Mouse (Mus musculus): ENCODE results near the gene Spag8. TPM values are rescaled to one million over a fixed set of nuclear protein-coding genes. Genes with fewer than 3 reads are reported as not detected.

Gene Spag8
- 1 to 10 TPM; 1.4 to 1.5 TPM for total RNA-seq (2021)

- DNase-seq (ENCODE audit: extremely low spot score in 1 of 2, low spot score in 1 of 2) = peak in 1 of 2 experiments; percentile 27
These were observed at the start of gene Spag8 for GRCm38 (mm10) chr4:43653161-43654015. Gene Spag8 (minus strand): TSS chr4:43653594.

GRCm38 (mm10) chr4:43700707-43701106, 47.3 kb upstream of the Spag8 start, which contains the start of gene Olfr70:
Gene Olfr70 (minus strand): TSS chr4:43700807.
- no peak for DNase-seq (ENCODE audit: extremely low spot score in 1 of 2, low spot score in 1 of 2)

- no peak for DNase-seq (ENCODE audit: extremely low spot score in 1 of 2, low spot score in 1 of 2)
These were observed 43.2 kb upstream of the Spag8 start for GRCm38 (mm10) chr4:43696561-43696960.

GRCm38 (mm10) chr4:43695249-43695671, 41.9 kb upstream of the Spag8 start:
- no peak for DNase-seq (ENCODE audit: extremely low spot score in 1 of 2, low spot score in 1 of 2)

- DNase-seq (ENCODE audit: extremely low spot score in 1 of 2, low spot score in 1 of 2) = no peak
These were observed 41.2 kb upstream of the Spag8 start for GRCm38 (mm10) chr4:43694439-43695248.

- no peak for DNase-seq (ENCODE audit: extremely low spot score in 1 of 2, low spot score in 1 of 2)
These were observed 40.4 kb upstream of the Spag8 start for GRCm38 (mm10) chr4:43693806-43694241.

- DNase-seq (ENCODE audit: extremely low spot score in 1 of 2, low spot score in 1 of 2) = no peak
These were observed 37.6 kb upstream of the Spag8 start for GRCm38 (mm10) chr4:43691026-43691425.

GRCm38 (mm10) chr4:43690021-43690420, 36.6 kb upstream of the Spag8 start:
- DNase-seq (ENCODE audit: extremely low spot score in 1 of 2, low spot score in 1 of 2) = no peak

- no peak for DNase-seq (ENCODE audit: extremely low spot score in 1 of 2, low spot score in 1 of 2)
These were observed 26.1 kb upstream of the Spag8 start for GRCm38 (mm10) chr4:43679416-43680043.

GRCm38 (mm10) chr4:43678541-43678940, 25.1 kb upstream of the Spag8 start:
- no peak for DNase-seq (ENCODE audit: extremely low spot score in 1 of 2, low spot score in 1 of 2)

GRCm38 (mm10) chr4:43675608-43676007, 22.2 kb upstream of the Spag8 start:
- no peak for DNase-seq (ENCODE audit: extremely low spot score in 1 of 2, low spot score in 1 of 2)

- no peak for DNase-seq (ENCODE audit: extremely low spot score in 1 of 2, low spot score in 1 of 2)
These were observed 21.6 kb upstream of the Spag8 start for GRCm38 (mm10) chr4:43674974-43675373.

- DNase-seq (ENCODE audit: extremely low spot score in 1 of 2, low spot score in 1 of 2) = no peak
These were observed 20.3 kb upstream of the Spag8 start for GRCm38 (mm10) chr4:43673703-43674102.

GRCm38 (mm10) chr4:43672070-43672469, 18.7 kb upstream of the Spag8 start:
- peak; percentile 78 to 99 for DNase-seq (ENCODE audit: extremely low spot score in 1 of 2, low spot score in 1 of 2)

- DNase-seq (ENCODE audit: extremely low spot score in 1 of 2, low spot score in 1 of 2) = peak in 1 of 2 experiments; percentile 35
These were observed 16.0 kb upstream of the Spag8 start for GRCm38 (mm10) chr4:43669428-43669794.

GRCm38 (mm10) chr4:43668782-43669427, 15.5 kb upstream of the Spag8 start, which contains the start of the genes Tmem8b and Fam221b:
Gene Tmem8b (plus strand): TSS chr4:43668971.
Gene Fam221b (minus strand): TSS chr4:43669145.
- DNase-seq (ENCODE audit: extremely low spot score in 1 of 2, low spot score in 1 of 2) = peak; percentile 80 to 81

- no peak for DNase-seq (ENCODE audit: extremely low spot score in 1 of 2, low spot score in 1 of 2)
These were observed 13.0 kb upstream of the Spag8 start for GRCm38 (mm10) chr4:43666412-43666811.

- no peak for DNase-seq (ENCODE audit: extremely low spot score in 1 of 2, low spot score in 1 of 2)
These were observed 3.8 kb upstream of the Spag8 start for GRCm38 (mm10) chr4:43657146-43657545.

- peak; percentile 73 to 86 for DNase-seq (ENCODE audit: extremely low spot score in 1 of 2, low spot score in 1 of 2)
These were observed 3.1 kb upstream of the Spag8 start, which contains the start of gene Hint2 for GRCm38 (mm10) chr4:43656339-43657109. Gene Hint2 (minus strand): TSS chr4:43656466.

All from layer of hippocampus, postnatal 25 days (tissue).